Mouse (Mus musculus) skeletal muscle tissue, postnatal 0 days (tissue): ENCODE data around the gene Plekhm1. TPM values are rescaled to one million over a fixed set of nuclear protein-coding genes. Genes with fewer than 3 reads are reported as not detected.

Experiments used
- polyA plus RNA-seq: library from polyadenylated mRNA; unstranded; fragments of >200 nt; fragmentation: Nextera tagmentation; extraction: Ambion mirVana; gene quantifications from 2 replicates; pipeline ENCODE4 v1.2.1, GENCODE M21; 2015

The Plekhm1 gene
- 3.2 and 4.1 TPM in 2 replicates for polyA plus RNA-seq

DNA sequence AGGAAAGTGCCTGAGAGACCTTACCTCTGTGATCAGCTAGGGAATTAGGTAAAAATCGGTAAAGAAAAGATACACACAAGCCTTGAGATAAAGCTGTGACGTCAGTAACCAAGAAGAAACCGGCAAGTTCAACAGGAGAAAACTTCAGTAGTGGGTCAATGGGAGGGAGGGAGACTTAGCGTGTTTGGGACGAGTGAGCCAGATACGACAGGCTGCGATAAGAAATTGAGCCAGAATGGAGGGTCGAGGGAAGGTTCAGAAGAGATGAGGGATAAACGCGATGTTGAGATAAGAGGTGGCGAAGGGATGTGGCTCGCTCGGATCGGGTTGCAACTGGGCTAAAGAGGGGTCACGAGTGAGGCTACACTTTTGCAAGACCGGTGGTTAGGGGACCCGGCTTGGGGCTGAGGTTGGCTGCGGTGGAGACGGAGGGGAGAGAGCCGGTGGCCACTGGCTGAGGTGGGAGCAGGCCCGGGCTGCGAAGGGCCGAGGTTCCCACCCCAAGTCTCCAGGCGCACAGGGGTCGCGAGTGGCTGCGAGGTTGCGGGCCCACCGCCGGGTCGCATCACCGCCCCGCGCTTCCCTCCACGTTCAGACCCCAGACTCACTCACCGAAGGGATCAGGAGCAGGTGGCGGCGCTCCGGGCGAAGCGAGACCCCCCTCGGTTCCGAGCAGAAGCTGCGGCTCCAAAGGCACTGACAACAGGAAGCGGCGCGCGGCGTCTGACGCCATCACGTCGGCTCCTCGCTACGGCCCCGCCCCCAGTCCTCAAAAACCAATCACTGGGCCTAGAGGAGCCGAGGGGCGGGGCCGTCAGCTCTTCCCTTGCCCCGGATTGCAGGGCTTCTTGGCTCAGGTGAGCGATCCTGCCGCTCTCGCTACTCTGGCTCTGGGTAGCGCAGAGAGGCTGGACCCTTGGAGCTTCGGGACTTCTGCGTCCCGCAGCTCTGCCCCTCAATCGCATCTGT is at the start of gene Plekhm1:
Gene Plekhm1 (minus strand): TSS at position 707 of the 969 bp plus-strand sequence.

DNA sequence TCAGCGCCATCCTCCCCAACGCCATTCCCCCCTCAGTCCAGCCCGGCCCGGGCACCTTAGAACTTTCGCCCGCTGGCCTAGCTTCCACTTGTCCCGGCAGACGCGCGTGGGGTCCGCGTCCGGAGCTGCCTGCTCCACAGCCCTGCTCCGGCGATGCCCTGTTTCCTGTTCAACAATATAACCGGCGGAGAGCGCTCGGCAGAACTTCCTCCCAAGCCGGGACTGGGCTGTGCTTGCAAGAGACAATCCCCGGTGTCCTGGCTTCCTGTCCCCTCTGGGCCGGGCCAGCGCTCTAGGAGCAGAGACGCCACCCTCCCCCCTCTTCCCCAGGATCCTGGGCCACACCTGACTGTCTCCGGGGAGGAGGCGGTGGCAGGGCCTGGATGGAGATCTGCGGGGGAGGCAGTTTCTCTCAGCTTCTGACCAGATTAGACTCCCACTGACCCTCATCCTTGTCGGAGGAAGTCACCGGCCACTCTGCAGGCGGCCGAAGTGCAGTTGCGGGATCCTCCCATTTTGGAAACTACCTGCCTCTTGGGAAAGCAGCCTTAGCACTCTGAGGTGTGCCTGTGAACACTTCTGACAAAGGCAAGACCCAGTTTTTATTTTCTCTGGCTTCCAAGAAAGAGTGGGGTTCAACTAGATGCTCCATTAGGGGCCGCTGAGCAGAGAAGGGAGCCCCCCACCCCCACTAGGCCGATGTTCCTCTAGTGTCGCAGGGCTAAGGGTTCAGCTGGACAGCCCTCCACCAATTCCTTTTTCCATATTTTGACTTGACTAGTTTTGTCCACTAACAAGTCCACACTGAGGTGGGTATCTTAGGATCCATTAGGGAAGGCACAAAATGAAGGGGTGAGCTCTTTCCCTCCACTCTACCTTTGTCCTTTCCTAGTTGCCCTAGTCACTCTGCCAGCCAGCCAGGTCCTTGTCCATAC is 49.0 kb downstream of the Plekhm1 start, which contains the start of gene Arhgap27:
Gene Arhgap27 (minus strand): TSS at position 479 of the 935 bp plus-strand sequence.

Other genes with a start within 250 kb of the Plekhm1 start
- gene Fmnl1, start 241.6 kb downstream of the Plekhm1 start, polyA plus RNA-seq = 0.90 and 1.9 TPM in 2 replicates
- gene 1700023F06Rik, start 204.1 kb downstream of the Plekhm1 start, polyA plus RNA-seq = not detected in 2 replicates
- 0.12 TPM in 1 of 2 replicates, not detected in the other for gene Spata32, start 194.3 kb downstream of the Plekhm1 start, polyA plus RNA-seq
- 3.1 and 3.3 TPM in 2 replicates for gene Map3k14, start 145.2 kb downstream of the Plekhm1 start, polyA plus RNA-seq
- gene Arhgap27, start 49.0 kb downstream of the Plekhm1 start, polyA plus RNA-seq = 4.2 and 4.4 TPM in 2 replicates
- not detected in 2 replicates for gene Lrrc37a, start 91.9 kb upstream of the Plekhm1 start, polyA plus RNA-seq
- not detected in 2 replicates for gene Gm884, start 208.5 kb upstream of the Plekhm1 start, polyA plus RNA-seq
- gene Lyzl6, start 226.2 kb upstream of the Plekhm1 start, polyA plus RNA-seq = not detected in 2 replicates
- 0.14 and 0.30 TPM in 2 replicates for gene Rprml, start 236.9 kb upstream of the Plekhm1 start, polyA plus RNA-seq